Mouse (Mus musculus) cortical plate, adult 2 months (tissue): Measurements from ENCODE around the gene Gm19426.

ENCODE experiments used
- CTCF ChIP-seq: fragments of 200-500 bp; IDR thresholded peaks from 2 replicates; pipeline ENCODE4 v1.5.1; 2011; ENCODE audit warnings: mild to moderate bottlenecking, control low read depth, low read length; ENCODE audit not compliant: insufficient read depth; ENCODE audit errors: extremely low read depth
- POLR2A ChIP-seq: fragments of 200-500 bp; IDR thresholded peaks from 2 replicates; pipeline ENCODE4 v1.6.1; 2011; ENCODE audit warnings: mild to moderate bottlenecking, low read length, control low read depth; ENCODE audit not compliant: insufficient read depth; ENCODE audit errors: extremely low read depth

GRCm38 (mm10) chr2:84792516-84792915 lies 49.1 kb upstream of the Gm19426 start:
- TF ChIP-seq CTCF (no peak), POLR2A (no peak)
